Mouse (Mus musculus) bone marrow macrophage, adult 2 months (primary cell): ENCODE results near the gene Sbf1.

Experiments used
- CTCF ChIP-seq: IDR thresholded peaks from 2 replicates; pipeline ENCODE4 v1.5.1; 2012; ENCODE audit warnings: low read depth, mild to moderate bottlenecking, low read length, moderate library complexity
- POLR2A ChIP-seq: IDR thresholded peaks from 2 replicates; pipeline ENCODE4 v1.6.1; 2012; ENCODE audit warnings: mild to moderate bottlenecking, low read depth, low read length, borderline replicate concordance

- TF ChIP-seq CTCF (no peak), POLR2A (no peak)
Observed at GRCm38 (mm10) chr15:89264485-89264884, 50.6 kb downstream of the Sbf1 start.
